Mouse (Mus musculus) G1E (cell line): ENCODE results near the gene Serpina9.

ENCODE experiments used
- CTCF ChIP-seq: IDR thresholded peaks from 2 replicates; pipeline ENCODE4 v1.5.1; 2012; ENCODE audit warnings: low read depth, low read length, inconsistent platforms, mixed read lengths
- POLR2AphosphoS5 ChIP-seq: IDR thresholded peaks from 2 replicates; pipeline ENCODE4 v1.6.1; 2012; ENCODE audit warnings: low read depth, low read length, inconsistent platforms; ENCODE audit not compliant: insufficient replicate concordance
- TAL1 ChIP-seq: conservative IDR thresholded peaks from 2 replicates; pipeline ENCODE4 v1.6.1; 2012; ENCODE audit warnings: low read depth, low read length, inconsistent platforms, mixed read lengths

GRCm38 (mm10) chr12:103996513-103996912 lies 17.0 kb downstream of the Serpina9 start:
- TF ChIP-seq CTCF (no peak), POLR2AphosphoS5 (no peak), TAL1 (no peak)
